Mouse (Mus musculus) spleen, adult 2 months (tissue): ENCODE data around the gene Trpv1. TPM values are rescaled to one million over a fixed set of nuclear protein-coding genes. Genes with fewer than 3 reads are reported as not detected.

ENCODE experiments used
- DNase-seq, 2 experiments: peaks; one replicate each; pipeline versions ENCODE4 v3.0.0 to v3.0.0-alpha.2; 2012 to 2021; ENCODE audit warnings: low spot score in 2 of 2, low read depth in 1 of 2
- H3K27ac ChIP-seq: fragments of 200-500 bp; 2 replicates; pipeline ENCODE4 v1.5.1; 2012; ENCODE audit warnings: low read length, inconsistent platforms; ENCODE audit not compliant: insufficient read depth
- H3K27me3 ChIP-seq: fragments of 200-500 bp; 2 replicates; pipeline ENCODE4 v1.6.1; 2012; ENCODE audit warnings: mild to moderate bottlenecking, moderate library complexity, low read length, inconsistent platforms; ENCODE audit not compliant: control insufficient read depth, insufficient read depth
- H3K36me3 ChIP-seq: fragments of 200-500 bp; 2 replicates; pipeline ENCODE4 v1.6.1; 2012; ENCODE audit warnings: mild to moderate bottlenecking, low read length, inconsistent platforms; ENCODE audit not compliant: control insufficient read depth, insufficient read depth
- H3K4me1 ChIP-seq: fragments of 200-500 bp; 2 replicates; pipeline ENCODE4 v1.6.1; 2011; ENCODE audit warnings: inconsistent platforms; ENCODE audit not compliant: control insufficient read depth, insufficient read depth, insufficient read length
- H3K4me3 ChIP-seq: fragments of 200-500 bp; 2 replicates; pipeline ENCODE4 v1.5.1; 2011; ENCODE audit warnings: mild to moderate bottlenecking, inconsistent platforms; ENCODE audit not compliant: insufficient read depth, insufficient read length; ENCODE audit errors: extremely low read depth
- CTCF ChIP-seq: fragments of 200-500 bp; IDR thresholded peaks from 2 replicates; pipeline ENCODE4 v1.5.1; 2011; ENCODE audit warnings: mild to moderate bottlenecking, inconsistent platforms; ENCODE audit not compliant: insufficient read depth, insufficient read length, insufficient replicate concordance; ENCODE audit errors: extremely low read depth
- POLR2A ChIP-seq: fragments of 200-500 bp; IDR thresholded peaks from 2 replicates; pipeline ENCODE4 v1.6.1; 2011; ENCODE audit warnings: low read depth, low read length, inconsistent platforms
- WGBS: fragments of 180-500 bp; shearing (Covaris S2); methylation state at CpG from one replicate; pipeline ENCODE4 v1.1.7; 2018; 5-methylcytosine and 5-hydroxymethylcytosine counted together
- polyA plus RNA-seq: library from polyadenylated mRNA; depleted of rRNA; stranded (reverse); fragments of >200 nt; gene quantifications from 2 replicates; pipeline ENCODE4 v1.2.3, GENCODE M21; 2012; rRNA removed

Trpv1 gene
- polyA plus RNA-seq, 1 experiment = not detected

- no peak for DNase-seq
- no peaks in the 10 kb centered on the region for H3K27me3 ChIP-seq
- H3K27ac ChIP-seq = no peak overlapping the region
- no peak for TF ChIP-seq POLR2A
- TF ChIP-seq CTCF = no peak
- H3K4me3 ChIP-seq = no peak overlapping the region
- WGBS = 30% methylated on average over 1 of the region's 1 CpGs
- no peaks in the 10 kb centered on the region for H3K36me3 ChIP-seq
- no peaks in the 10 kb centered on the region for H3K4me1 ChIP-seq
Observed at GRCm38 (mm10) chr11:73283926-73284325, 49.8 kb downstream of the Trpv1 start.

- Histone ChIP-seq H3K27me3 (no peaks in the 10 kb centered on the region), H3K36me3 (no peaks in the 10 kb centered on the region), H3K4me3 (no peak overlapping the region), H3K4me1 (no peaks in the 10 kb centered on the region), H3K27ac (no peak overlapping the region)
- no peak for DNase-seq
- TF ChIP-seq CTCF (no peak), POLR2A (no peak)
Observed at GRCm38 (mm10) chr11:73284351-73284750, 50.3 kb downstream of the Trpv1 start.

- TF ChIP-seq POLR2A (no peak), CTCF (no peak)
- Histone ChIP-seq H3K36me3 (no peaks in the 10 kb centered on the region), H3K4me3 (no peak overlapping the region), H3K4me1 (no peaks in the 10 kb centered on the region), H3K27me3 (no peaks in the 10 kb centered on the region), H3K27ac (no peak overlapping the region)
- 84% methylated on average over 1 of the region's 1 CpGs for WGBS
- DNase-seq = no peak
Observed at GRCm38 (mm10) chr11:73289621-73290020, 55.5 kb downstream of the Trpv1 start.

- H3K4me1 ChIP-seq = no peaks in the 10 kb centered on the region
Observed at GRCm38 (mm10) chr11:73303123-73303522, 69.0 kb downstream of the Trpv1 start.

More at GRCm38 (mm10) chr11:73303123-73303522, 69.0 kb downstream of the Trpv1 start:
- Histone ChIP-seq H3K27me3 (no peaks in the 10 kb centered on the region), H3K36me3 (no peaks in the 10 kb centered on the region), H3K27ac (no peak overlapping the region), H3K4me3 (no peak overlapping the region)
- no peak for DNase-seq
- no peak for TF ChIP-seq POLR2A
- no peak for TF ChIP-seq CTCF
- 77% methylated on average over 2 of the region's 2 CpGs for WGBS

Other genes starting within 250 kb of the Trpv1 start
- 14.3 and 16.3 TPM in 2 replicates for gene P2rx1, start 235.2 kb upstream of the Trpv1 start, polyA plus RNA-seq
- gene Camkk1, start 215.3 kb upstream of the Trpv1 start, polyA plus RNA-seq = 2.2 and 2.4 TPM in 2 replicates
- 1.8 and 2.0 TPM in 2 replicates for gene Ncbp3, start 186.5 kb upstream of the Trpv1 start, polyA plus RNA-seq
- gene Itgae, start 143.7 kb upstream of the Trpv1 start, polyA plus RNA-seq = 5.0 and 5.1 TPM in 2 replicates
- gene Haspin, start 96.0 kb upstream of the Trpv1 start, polyA plus RNA-seq = 2.2 and 2.5 TPM in 2 replicates
- 0.22 and 0.28 TPM in 2 replicates for gene P2rx5, start 73.9 kb upstream of the Trpv1 start, polyA plus RNA-seq
- gene Emc6, start 57.3 kb upstream of the Trpv1 start, polyA plus RNA-seq = 27.2 and 42.2 TPM in 2 replicates
- 17.0 and 18.7 TPM in 2 replicates for gene Tax1bp3, start 57.2 kb upstream of the Trpv1 start, polyA plus RNA-seq
- gene Ctns, start 35.2 kb upstream of the Trpv1 start, polyA plus RNA-seq = 10.7 and 11.9 TPM in 2 replicates
- 3.1 and 3.3 TPM in 2 replicates for gene Shpk, start 34.8 kb upstream of the Trpv1 start, polyA plus RNA-seq
- 0.07 and 0.14 TPM in 2 replicates for gene Trpv3, start 33.1 kb downstream of the Trpv1 start, polyA plus RNA-seq
- 0.08 TPM in 1 of 2 replicates, not detected in the other for gene Aspa, start 95.3 kb downstream of the Trpv1 start, polyA plus RNA-seq
- gene Gm49340, start 95.4 kb downstream of the Trpv1 start, polyA plus RNA-seq = not detected in 2 replicates
- not detected in 2 replicates for gene Spata22, start 95.4 kb downstream of the Trpv1 start, polyA plus RNA-seq
- gene Olfr20, start 116.5 kb downstream of the Trpv1 start, polyA plus RNA-seq = not detected in 2 replicates
- gene Olfr376, start 137.0 kb downstream of the Trpv1 start, polyA plus RNA-seq = not detected in 2 replicates
- gene Olfr1, start 165.3 kb downstream of the Trpv1 start, polyA plus RNA-seq = not detected in 2 replicates
- gene Olfr378, start 194.2 kb downstream of the Trpv1 start, polyA plus RNA-seq = not detected in 2 replicates
- gene Olfr380, start 223.2 kb downstream of the Trpv1 start, polyA plus RNA-seq = not detected in 2 replicates